Mouse (Mus musculus) heart, embryonic 14.5 days (tissue): ENCODE measurements around the gene Olfr120. TPM values are rescaled to one million over a fixed set of nuclear protein-coding genes. Genes with fewer than 3 reads are reported as not detected.
"Not testable (repeated sequence)": the region's sequence is repeated elsewhere in the genome, so short reads cannot be mapped to it uniquely, and the experiment has no call there.

ENCODE experiments used
- ATAC-seq: fragments of 200-750 bp; cut with Nextera tagmentation; 2 replicates; pipeline ENCODE4 v1.8.0; 2017; ENCODE audit warnings: low read depth, moderate TSS enrichment; ENCODE audit not compliant: insufficient number of reproducible peaks, insufficient read depth, low FRiP score
- H3K27ac ChIP-seq, 2 experiments: fragments of 200-500 bp in 1 of 2; fragments of 300-500 bp in 1 of 2; sonication (generic) in 1 of 2; replicated peaks in 1 of 2; 2 replicates each; pipeline ENCODE4 v1.5.1; 2012 to 2014; ENCODE audit warnings: low read depth in 2 of 2, low read length in 2 of 2, control low read depth in 1 of 2, mild to moderate bottlenecking in 1 of 2, mixed read lengths in 1 of 2; ENCODE audit not compliant: control insufficient read depth in 1 of 2, insufficient read depth in 1 of 2
- H3K27me3 ChIP-seq: fragments of 300-500 bp; sonication (generic); 2 replicates; pipeline ENCODE4 v1.6.1; 2014; ENCODE audit warnings: mild to moderate bottlenecking, low read length, control low read depth; ENCODE audit not compliant: control insufficient read depth, insufficient read depth
- H3K36me3 ChIP-seq: fragments of 300-500 bp; sonication (generic); 2 replicates; pipeline ENCODE4 v1.6.1; 2014; ENCODE audit warnings: mild to moderate bottlenecking, control low read depth, low read length, mixed read lengths; ENCODE audit not compliant: control insufficient read depth, insufficient read depth
- H3K4me1 ChIP-seq, 2 experiments: fragments of 200-500 bp in 1 of 2; fragments of 300-500 bp in 1 of 2; sonication (generic) in 1 of 2; 2 replicates each; pipeline ENCODE4 v1.6.1; 2012 to 2014; ENCODE audit warnings: low read length in 2 of 2, control low read depth in 1 of 2, mixed read lengths in 1 of 2; ENCODE audit not compliant: control insufficient read depth in 2 of 2, insufficient read depth in 2 of 2
- H3K4me2 ChIP-seq: fragments of 300-500 bp; sonication (generic); 2 replicates; pipeline ENCODE4 v1.6.1; 2014; ENCODE audit warnings: mild to moderate bottlenecking, low read length
- H3K4me3 ChIP-seq, 2 experiments: fragments of 200-500 bp in 1 of 2; fragments of 300-500 bp in 1 of 2; sonication (generic) in 1 of 2; 2 replicates each; pipeline ENCODE4 v1.5.1; 2012 to 2014; ENCODE audit warnings: low read length in 2 of 2, mild to moderate bottlenecking in 2 of 2, control low read depth in 1 of 2, low read depth in 1 of 2, moderate library complexity in 1 of 2; ENCODE audit not compliant: control insufficient read depth in 1 of 2, insufficient read depth in 1 of 2
- H3K9ac ChIP-seq: fragments of 300-500 bp; sonication (generic); 2 replicates; pipeline ENCODE4 v1.6.1; 2014; ENCODE audit warnings: mild to moderate bottlenecking, low read length
- H3K9me3 ChIP-seq: fragments of 300-500 bp; sonication (generic); 2 replicates; pipeline ENCODE4 v1.6.1; 2016; ENCODE audit warnings: low read length, control low read depth; ENCODE audit not compliant: control insufficient read depth
- WGBS: fragments of 180-500 bp; shearing (Covaris S2); extraction: QIAGEN DNeasy Blood & Tissue Kit; methylation state at CpG from one replicate; pipeline ENCODE4 v1.1.7; 2014; 5-methylcytosine and 5-hydroxymethylcytosine counted together
- polyA plus RNA-seq: library from polyadenylated mRNA; unstranded; fragments of >200 nt; fragmentation: Nextera tagmentation; extraction: Ambion mirVana; gene quantifications from 2 replicates; pipeline ENCODE4 v1.2.1, GENCODE M21; 2014

Gene Olfr120
- polyA plus RNA-seq = not detected in 2 replicates

DNA sequence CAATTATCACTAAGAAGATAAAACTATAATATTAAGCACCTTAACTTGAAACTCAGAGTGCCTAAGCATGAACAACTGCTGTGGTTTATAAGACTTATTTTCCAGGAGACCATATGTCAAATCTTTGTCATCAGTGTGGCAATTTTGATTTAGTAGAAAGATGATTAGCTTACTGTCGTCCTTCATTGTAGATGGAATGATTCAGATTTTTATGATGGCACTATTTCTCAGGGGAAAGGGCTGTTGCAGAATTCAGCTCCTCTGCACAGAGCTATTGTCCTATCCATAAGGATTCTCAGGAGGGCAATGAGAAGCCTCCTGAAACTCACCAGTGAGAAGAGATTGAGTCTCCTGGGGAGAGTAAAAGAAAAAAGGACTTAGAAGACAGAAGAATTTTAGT, at the start of gene Olfr120:
Gene Olfr120 (plus strand): TSS at position 301 of the 400 bp plus-strand sequence.
- no peak within 1 kb of the TSS for H3K27ac ChIP-seq
- no peaks in the 10 kb centered on the region for H3K36me3 ChIP-seq
- H3K27me3 ChIP-seq = no peaks in the 10 kb centered on the region
- H3K4me2 ChIP-seq = no peak within 1 kb of the TSS
- 48% methylated on average over 1 of the region's 1 CpGs for WGBS
- H3K4me3 ChIP-seq = no peak within 1 kb of the TSS
- no peaks in the 10 kb centered on the region for H3K9me3 ChIP-seq
- ATAC-seq = no peak
- H3K9ac ChIP-seq = no peak within 1 kb of the TSS
- H3K4me1 ChIP-seq = no peaks in the 10 kb centered on the region

DNA sequence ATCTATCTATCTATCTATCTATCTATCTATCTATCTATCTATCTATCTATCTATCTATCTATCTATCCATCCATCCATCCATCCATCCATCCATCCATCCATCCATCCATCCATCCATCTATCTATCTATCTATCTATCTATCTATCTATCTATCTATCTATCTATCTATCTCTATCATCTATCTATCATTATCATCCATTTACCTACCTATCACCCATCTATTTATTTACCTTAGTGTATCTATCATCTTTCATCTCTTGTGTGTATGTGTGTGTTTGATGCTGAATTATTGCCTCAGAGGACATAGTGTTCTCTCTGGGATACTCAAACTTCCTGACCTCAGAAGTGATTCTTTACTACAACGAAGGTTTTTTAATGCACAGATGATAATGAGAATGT, 25.3 kb upstream of the Olfr120 start, which contains the start of gene Olfr119:
Gene Olfr119 (plus strand): TSS at position 301 of the 400 bp plus-strand sequence.
- not testable (repeated sequence) for H3K4me1 ChIP-seq, ATAC-seq, H3K4me3 ChIP-seq, H3K4me2 ChIP-seq, H3K27ac ChIP-seq, H3K27me3 ChIP-seq, H3K36me3 ChIP-seq, H3K9me3 ChIP-seq, H3K9ac ChIP-seq
- WGBS = 67% methylated on average over 1 of the region's 1 CpGs

DNA sequence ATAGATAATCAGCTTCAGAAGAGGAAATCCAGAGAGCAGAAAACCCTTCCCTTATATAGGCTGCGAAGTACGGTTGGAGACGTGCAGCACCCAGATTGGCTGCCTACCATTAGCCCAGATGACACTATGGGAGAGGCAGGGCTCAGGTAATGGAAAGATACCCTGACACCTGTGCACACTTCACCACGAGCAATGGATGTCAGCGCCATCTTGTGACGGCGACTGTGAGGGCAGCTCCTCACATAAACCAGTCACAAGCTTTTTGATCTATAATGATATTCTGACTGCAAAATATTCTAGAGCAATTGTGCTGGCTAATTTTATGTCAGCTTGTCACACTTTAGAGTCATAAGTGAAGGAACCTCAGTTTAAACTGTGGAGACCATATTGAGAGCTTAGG, 16.5 kb downstream of the Olfr120 start:
- WGBS = 55% methylated on average over 7 of the region's 7 CpGs
- no peak overlapping the region for H3K27ac ChIP-seq
- H3K9ac ChIP-seq = no peak overlapping the region
- no peak overlapping the region for H3K4me3 ChIP-seq
- ATAC-seq = no peak
- no peaks in the 10 kb centered on the region for H3K27me3 ChIP-seq
- H3K9me3 ChIP-seq = no peaks in the 10 kb centered on the region
- H3K36me3 ChIP-seq = no peaks in the 10 kb centered on the region
- no peaks in the 10 kb centered on the region for H3K4me1 ChIP-seq
- H3K4me2 ChIP-seq = no peak overlapping the region

DNA sequence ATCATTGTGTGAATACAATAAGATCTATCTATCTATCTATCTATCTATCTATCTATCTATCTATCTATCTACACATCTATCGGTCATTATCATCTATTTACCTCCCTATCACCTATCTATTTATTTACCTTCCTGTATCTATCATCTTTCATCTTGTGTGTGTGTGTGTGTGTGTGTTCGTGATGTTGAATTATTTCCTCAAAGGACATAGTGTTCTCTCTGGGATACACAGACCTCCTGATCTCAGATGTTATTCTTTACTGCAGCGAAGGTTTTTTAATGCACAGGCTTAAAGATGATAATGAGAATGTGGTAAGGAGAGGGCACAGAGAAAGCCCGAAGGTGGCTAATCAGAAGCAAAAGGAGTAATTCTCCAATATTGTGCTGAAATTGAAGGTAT, 46.7 kb downstream of the Olfr120 start, which contains the start of gene Olfr122:
Gene Olfr122 (plus strand): TSS at position 301 of the 400 bp plus-strand sequence.
- 73% methylated on average over 4 of the region's 4 CpGs for WGBS
- no peak for ATAC-seq
- no peaks in the 10 kb centered on the region for H3K27me3 ChIP-seq

More for the DNA sequence above, 46.7 kb downstream of the Olfr120 start, which contains the start of gene Olfr122:
- no peaks in the 10 kb centered on the region for H3K36me3 ChIP-seq
- H3K27ac ChIP-seq = no peak within 1 kb of the TSS
- H3K4me3 ChIP-seq = no peak within 1 kb of the TSS
- H3K4me2 ChIP-seq = no peak within 1 kb of the TSS
- H3K4me1 ChIP-seq = no peaks in the 10 kb centered on the region
- no peak within 1 kb of the TSS for H3K9ac ChIP-seq
- H3K9me3 ChIP-seq = no peaks in the 10 kb centered on the region

Other genes starting within 250 kb of the Olfr120 start
- not detected in 2 replicates for gene H2-M2, start 238.3 kb upstream of the Olfr120 start, polyA plus RNA-seq
- not detected in 2 replicates for gene Olfr110, start 229.3 kb upstream of the Olfr120 start, polyA plus RNA-seq
- 0.08 TPM in 1 of 2 replicates, not detected in the other for gene Olfr111, start 213.8 kb upstream of the Olfr120 start, polyA plus RNA-seq
- not detected in 2 replicates for gene Olfr112, start 152.4 kb upstream of the Olfr120 start, polyA plus RNA-seq
- gene Olfr113, start 144.1 kb upstream of the Olfr120 start, polyA plus RNA-seq = not detected in 2 replicates
- not detected in 2 replicates for gene Olfr114, start 129.1 kb upstream of the Olfr120 start, polyA plus RNA-seq
- not detected in 2 replicates for gene Olfr115, start 94.7 kb upstream of the Olfr120 start, polyA plus RNA-seq
- not detected in 2 replicates for gene Olfr116, start 94.6 kb upstream of the Olfr120 start, polyA plus RNA-seq
- not detected in 2 replicates for gene Olfr117, start 58.0 kb upstream of the Olfr120 start, polyA plus RNA-seq
- gene Olfr118, start 54.8 kb upstream of the Olfr120 start, polyA plus RNA-seq = not detected in 2 replicates
- gene Olfr119, start 25.2 kb upstream of the Olfr120 start, polyA plus RNA-seq = not detected in 2 replicates
- gene Olfr121, start 27.0 kb downstream of the Olfr120 start, polyA plus RNA-seq = not detected in 2 replicates
- not detected in 2 replicates for gene Olfr122, start 46.8 kb downstream of the Olfr120 start, polyA plus RNA-seq
- gene Olfr123, start 71.7 kb downstream of the Olfr120 start, polyA plus RNA-seq = not detected in 2 replicates
- gene Olfr124, start 78.1 kb downstream of the Olfr120 start, polyA plus RNA-seq = not detected in 2 replicates
- gene Olfr125, start 111.1 kb downstream of the Olfr120 start, polyA plus RNA-seq = not detected in 2 replicates
- not detected in 2 replicates for gene Olfr126, start 125.7 kb downstream of the Olfr120 start, polyA plus RNA-seq
- gene Olfr127, start 178.6 kb downstream of the Olfr120 start, polyA plus RNA-seq = not detected in 2 replicates
- gene Olfr128, start 198.7 kb downstream of the Olfr120 start, polyA plus RNA-seq = not detected in 2 replicates
- gene Olfr761, start 231.3 kb downstream of the Olfr120 start, polyA plus RNA-seq = not detected in 2 replicates